Mouse (Mus musculus): ENCODE results near the gene Setdb1. TPM values are rescaled to one million over a fixed set of nuclear protein-coding genes. Genes with fewer than 3 reads are reported as not detected.

Gene Setdb1
- total and polyA plus RNA-seq, 3 experiments = 33.7 to 49.5 (median 43.2) TPM

DNA sequence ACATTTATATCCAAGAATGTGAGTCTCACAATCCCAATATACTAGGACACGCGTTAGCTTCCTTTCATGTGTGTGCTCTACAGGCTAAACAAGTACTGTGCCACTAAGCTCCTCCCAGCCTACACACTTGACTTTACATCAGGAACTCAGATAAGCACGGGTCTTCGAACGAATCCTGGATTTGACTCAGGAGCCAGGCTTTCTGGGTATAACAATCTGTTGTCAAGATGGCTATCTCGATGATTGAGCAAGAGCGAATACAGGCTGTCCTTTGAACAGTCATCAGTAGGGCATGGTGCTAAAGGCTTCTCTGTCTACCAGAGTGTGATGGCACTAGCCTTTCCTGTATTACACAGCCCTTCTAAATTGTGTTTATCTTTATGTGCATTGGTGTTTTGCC, 59.0 kb downstream of the Setdb1 start:
- Histone ChIP-seq H3K79me2 (replicated peaks; ENCODE audit: control insufficient read depth, extremely low read depth, insufficient read depth, poor library complexity, severe bottlenecking) (no peaks in the 10 kb centered on the region), H3K27ac (ENCODE audit: insufficient read depth, low read depth) (no peak overlapping the region), H3K27me3 (replicated peaks) (no peaks in the 10 kb centered on the region), H3K4me2 (ENCODE audit: insufficient read depth, low read depth, poor library complexity, severe bottlenecking) (no peak overlapping the region), H3K9me3 (replicated peaks; ENCODE audit: low read length) (no peaks in the 10 kb centered on the region), H3K9ac (ENCODE audit: insufficient read depth, low read depth) (no peak overlapping the region), H3K4me1 (ENCODE audit: control insufficient read depth in 1 of 2, insufficient read depth in 2 of 2) (peaks cover 0 to 16% of the 10 kb centered on the region in 2 experiments; a peak in 3 of 4 replicates), H3K36me3 (replicated peaks in 1 of 2; ENCODE audit: control insufficient read depth in 1 of 2, insufficient read depth in 1 of 2, low read length in 1 of 2) (peaks cover 21 to 74% of the 10 kb centered on the region in 2 experiments), H3K4me3 (replicated peaks in 1 of 3; ENCODE audit: low read depth in 2 of 3, low read length in 2 of 3, poor library complexity in 1 of 3) (no peak overlapping the region)
- in situ Hi-C loops (cut with MboI; ENCODE audit: low pct_ligation_motif_present, low pct_unique_long_range_greater_than_20kb, low sequenced_read_pairs) = no loop called here
- dilution Hi-C loops (cut with MboI; ENCODE audit: extremely low pct_ligation_motif_present, extremely low pct_unique_long_range_greater_than_20kb, low sequenced_read_pairs) = no loop called here
- TF ChIP-seq E2F4 (IDR thresholded peaks at IDR 0.05; ENCODE audit: insufficient replicate concordance, low read depth, low read length) (no peak), CTCF (conservative IDR thresholded peaks at IDR 0.05 in 1 of 2, IDR thresholded peaks at IDR 0.05 in 1 of 2; ENCODE audit: low read depth in 2 of 2, low read length in 2 of 2) (no peak), UBTF (IDR thresholded peaks at IDR 0.05; ENCODE audit: low read depth, low read length) (no peak), TCF12 (IDR thresholded peaks at IDR 0.05; ENCODE audit: low read depth, low read length) (no peak), ZKSCAN1 (IDR thresholded peaks at IDR 0.05; ENCODE audit: borderline replicate concordance, low read depth, low read length) (no peak), MXI1 (IDR thresholded peaks at IDR 0.05; ENCODE audit: low read depth, low read length) (no peak), IRF4 (IDR thresholded peaks at IDR 0.05; ENCODE audit: low read depth, low read length) (no peak), POLR2AphosphoS2 (IDR thresholded peaks at IDR 0.05; ENCODE audit: low read depth, low read length) (no peak), NELFE (IDR thresholded peaks at IDR 0.05; ENCODE audit: low read depth, low read length) (no peak), KAT2A (IDR thresholded peaks at IDR 0.05; ENCODE audit: insufficient replicate concordance, low read length) (no peak), POLR2A (IDR thresholded peaks at IDR 0.05; ENCODE audit: low read depth, low read length) (no peak), JUN (IDR thresholded peaks at IDR 0.05; ENCODE audit: insufficient read depth, low read depth, low read length) (no peak), TBP (conservative IDR thresholded peaks at IDR 0.05; ENCODE audit: low read depth, low read length) (no peak), MAFK (IDR thresholded peaks at IDR 0.05; ENCODE audit: insufficient replicate concordance, low read length) (no peak), MAZ (IDR thresholded peaks at IDR 0.05; ENCODE audit: low read depth, low read length) (no peak)
- DNase-seq (ENCODE audit: extremely low read depth) = no peak

DNA sequence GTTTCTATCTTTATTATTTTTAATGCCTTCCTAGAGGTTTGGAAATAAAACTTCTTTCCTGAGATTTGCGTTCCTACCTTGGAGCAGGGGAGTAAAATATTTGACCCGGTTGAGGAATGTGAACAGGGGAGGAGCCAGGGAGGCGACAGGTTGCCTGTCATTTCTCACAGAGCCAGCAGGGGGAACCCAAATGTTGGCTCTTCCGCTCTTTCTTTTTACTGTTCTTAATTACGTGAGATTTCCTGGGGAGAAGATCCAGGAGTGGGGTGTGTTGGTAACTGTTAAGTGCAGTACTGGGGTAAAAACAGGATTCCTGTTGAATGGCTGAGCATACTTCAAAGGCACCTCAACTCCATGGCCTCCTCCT, 60.9 kb downstream of the Setdb1 start:
- Histone ChIP-seq H3K9me3 (replicated peaks; ENCODE audit: low read length) (no peaks in the 10 kb centered on the region), H3K36me3 (replicated peaks in 1 of 2; ENCODE audit: control insufficient read depth in 1 of 2, insufficient read depth in 1 of 2, low read length in 1 of 2) (peaks cover 24 to 65% of the 10 kb centered on the region in 2 experiments), H3K79me2 (replicated peaks; ENCODE audit: control insufficient read depth, extremely low read depth, insufficient read depth, poor library complexity, severe bottlenecking) (no peaks in the 10 kb centered on the region), H3K4me3 (replicated peaks in 1 of 3; ENCODE audit: low read depth in 2 of 3, low read length in 2 of 3, poor library complexity in 1 of 3) (no peak overlapping the region), H3K27me3 (replicated peaks) (no peaks in the 10 kb centered on the region), H3K4me2 (ENCODE audit: insufficient read depth, low read depth, poor library complexity, severe bottlenecking) (no peak overlapping the region), H3K9ac (ENCODE audit: insufficient read depth, low read depth) (no peak overlapping the region), H3K4me1 (ENCODE audit: control insufficient read depth in 1 of 2, insufficient read depth in 2 of 2) (peaks cover 0 to 23% of the 10 kb centered on the region in 2 experiments; a peak in 3 of 4 replicates), H3K27ac (ENCODE audit: insufficient read depth, low read depth) (no peak overlapping the region)
- DNase-seq (ENCODE audit: extremely low read depth) = peak; percentile 48
- TF ChIP-seq PAX5 (IDR thresholded peaks at IDR 0.05; ENCODE audit: low read length) (no peak), E2F4 (IDR thresholded peaks at IDR 0.05; ENCODE audit: insufficient replicate concordance, low read depth, low read length) (no peak), NELFE (IDR thresholded peaks at IDR 0.05; ENCODE audit: low read depth, low read length) (no peak), RAD21 (IDR thresholded peaks at IDR 0.05; ENCODE audit: low read depth, low read length) (peak; percentile 55), ELF1 (IDR thresholded peaks at IDR 0.05; ENCODE audit: low read depth, low read length) (0 out of 2 replicates have a peak, but pooled peaks have one; percentile 26), SMC3 (IDR thresholded peaks at IDR 0.05; ENCODE audit: low read depth, low read length) (peak; percentile 55), CTCF (conservative IDR thresholded peaks at IDR 0.05 in 1 of 2, IDR thresholded peaks at IDR 0.05 in 1 of 2; ENCODE audit: low read depth in 2 of 2, low read length in 2 of 2) (peak; percentile 57 to 76), SIN3A (IDR thresholded peaks at IDR 0.05; ENCODE audit: low read length) (no peak)
- dilution Hi-C loops (cut with MboI; ENCODE audit: extremely low pct_ligation_motif_present, extremely low pct_unique_long_range_greater_than_20kb, low sequenced_read_pairs) = no loop called here
- in situ Hi-C loops (cut with MboI; ENCODE audit: low pct_ligation_motif_present, low pct_unique_long_range_greater_than_20kb, low sequenced_read_pairs) = no loop called here
